Mouse (Mus musculus) kidney, embryonic 16.5 days (tissue): ENCODE results near the gene Ccdc144b. TPM values are rescaled to one million over a fixed set of nuclear protein-coding genes. Genes with fewer than 3 reads are reported as not detected.

ENCODE experiments used
- ATAC-seq: fragments of 200-750 bp; cut with Nextera tagmentation; 2 replicates; pipeline ENCODE4 v1.8.0; 2017; ENCODE audit warnings: moderate TSS enrichment; ENCODE audit not compliant: low FRiP score, low TSS enrichment
- H3K27ac ChIP-seq: fragments of 300-500 bp; sonication (generic); 2 replicates; pipeline ENCODE4 v1.5.1; 2014; ENCODE audit warnings: low read length
- H3K27me3 ChIP-seq: fragments of 300-500 bp; sonication (generic); 2 replicates; pipeline ENCODE4 v1.6.1; 2014; ENCODE audit warnings: low read length, control low read depth, mixed read lengths; ENCODE audit not compliant: insufficient read depth
- H3K36me3 ChIP-seq: fragments of 300-500 bp; sonication (generic); 2 replicates; pipeline ENCODE4 v1.6.1; 2014; ENCODE audit warnings: low read length, control low read depth, mixed read lengths; ENCODE audit not compliant: insufficient read depth
- H3K4me1 ChIP-seq: fragments of 300-500 bp; sonication (generic); 2 replicates; pipeline ENCODE4 v1.6.1; 2014; ENCODE audit warnings: low read length, control low read depth, mixed read lengths; ENCODE audit not compliant: insufficient read depth
- H3K4me2 ChIP-seq: fragments of 300-500 bp; sonication (generic); replicated peaks from 2 replicates; pipeline ENCODE4 v1.6.1; 2014; ENCODE audit warnings: low read depth, low read length
- H3K4me3 ChIP-seq: fragments of 300-500 bp; sonication (generic); 2 replicates; pipeline ENCODE4 v1.5.1; 2014; ENCODE audit warnings: mild to moderate bottlenecking, low read length
- H3K9ac ChIP-seq: fragments of 300-500 bp; sonication (generic); replicated peaks from 2 replicates; pipeline ENCODE4 v1.6.1; 2014; ENCODE audit warnings: low read length
- H3K9me3 ChIP-seq: fragments of 300-500 bp; sonication (generic); 2 replicates; pipeline ENCODE4 v1.6.1; 2016; ENCODE audit warnings: low read length, control low read depth
- WGBS: fragments of 180-500 bp; shearing (Covaris S2); extraction: QIAGEN DNeasy Blood & Tissue Kit; methylation state at CpG from one replicate; pipeline ENCODE4 v1.1.7; 2014; 5-methylcytosine and 5-hydroxymethylcytosine counted together
- polyA plus RNA-seq: library from polyadenylated mRNA; unstranded; fragments of >200 nt; fragmentation: Nextera tagmentation; extraction: Ambion mirVana; gene quantifications from 2 replicates; pipeline ENCODE4 v1.2.1, GENCODE M21; 2015

Gene Ccdc144b
- not detected in 2 replicates for polyA plus RNA-seq

GRCm38 (mm10) chr3:36053447-36053846 is at the start of gene Ccdc144b:
Ccdc144b (minus strand) TSS chr3:36053547.
- Histone ChIP-seq H3K4me3 (no peak within 1 kb of the TSS), H3K9me3 (no peaks in the 10 kb centered on the region), H3K36me3 (no peaks in the 10 kb centered on the region), H3K9ac (no peak within 1 kb of the TSS), H3K27me3 (0 out of 2 replicates have a peak, but pooled peaks cover 2% of the 10 kb centered on the region), H3K4me2 (no peak within 1 kb of the TSS), H3K27ac (no peak within 1 kb of the TSS), H3K4me1 (no peaks in the 10 kb centered on the region)
- WGBS = 95% methylated on average over 6 of the region's 6 CpGs
- no peak for ATAC-seq

- no peak for ATAC-seq
- H3K9ac ChIP-seq = no peak overlapping the region
- no peak overlapping the region for H3K4me2 ChIP-seq
- H3K4me3 ChIP-seq = no peak overlapping the region
- 0 out of 2 replicates have a peak, but pooled peaks cover 4% of the 10 kb centered on the region for H3K9me3 ChIP-seq
- no peak overlapping the region for H3K27ac ChIP-seq
- no peaks in the 10 kb centered on the region for H3K27me3 ChIP-seq
- 85% methylated on average over 2 of the region's 2 CpGs for WGBS
- H3K4me1 ChIP-seq = no peaks in the 10 kb centered on the region
- peaks cover 12% of the 10 kb centered on the region for H3K36me3 ChIP-seq
Observed at GRCm38 (mm10) chr3:36095371-36095770, 42.0 kb upstream of the Ccdc144b start.

DNA sequence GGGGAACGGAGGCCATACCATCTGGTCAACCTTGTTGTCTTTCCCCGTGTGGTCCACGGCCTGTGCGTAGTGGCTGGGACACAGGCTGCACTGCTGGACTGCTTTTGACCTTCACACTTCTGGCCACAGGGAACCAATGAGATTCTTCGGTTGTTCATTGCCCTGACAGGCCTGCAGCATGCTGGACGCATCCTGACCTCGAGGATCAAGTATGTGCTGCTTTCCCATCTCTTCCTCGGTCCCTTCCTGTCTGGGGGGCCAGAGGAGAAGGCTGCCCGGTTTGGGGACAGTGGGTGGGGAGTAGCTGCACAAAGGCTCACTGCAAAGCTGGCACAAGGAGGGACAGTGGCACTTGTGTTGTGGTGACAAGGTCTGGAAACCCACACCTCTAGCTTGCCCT is 34.2 kb upstream of the Ccdc144b start:
- Histone ChIP-seq H3K4me2 (no peak overlapping the region), H3K27me3 (no peaks in the 10 kb centered on the region), H3K9ac (no peak overlapping the region), H3K4me1 (no peaks in the 10 kb centered on the region), H3K36me3 (peaks cover 77% of the 10 kb centered on the region), H3K4me3 (no peak overlapping the region), H3K27ac (no peak overlapping the region), H3K9me3 (no peaks in the 10 kb centered on the region)
- ATAC-seq = no peak
- 90% methylated on average over 9 of the region's 9 CpGs for WGBS

GRCm38 (mm10) chr3:36085394-36085793 is 32.0 kb upstream of the Ccdc144b start:
- ATAC-seq = no peak
- Histone ChIP-seq H3K9me3 (no peaks in the 10 kb centered on the region), H3K27me3 (no peaks in the 10 kb centered on the region), H3K4me1 (no peaks in the 10 kb centered on the region), H3K9ac (no peak overlapping the region), H3K4me3 (no peak overlapping the region), H3K27ac (no peak overlapping the region), H3K36me3 (peaks cover 89% of the 10 kb centered on the region), H3K4me2 (no peak overlapping the region)
- WGBS = 95% methylated on average over 5 of the region's 5 CpGs

DNA sequence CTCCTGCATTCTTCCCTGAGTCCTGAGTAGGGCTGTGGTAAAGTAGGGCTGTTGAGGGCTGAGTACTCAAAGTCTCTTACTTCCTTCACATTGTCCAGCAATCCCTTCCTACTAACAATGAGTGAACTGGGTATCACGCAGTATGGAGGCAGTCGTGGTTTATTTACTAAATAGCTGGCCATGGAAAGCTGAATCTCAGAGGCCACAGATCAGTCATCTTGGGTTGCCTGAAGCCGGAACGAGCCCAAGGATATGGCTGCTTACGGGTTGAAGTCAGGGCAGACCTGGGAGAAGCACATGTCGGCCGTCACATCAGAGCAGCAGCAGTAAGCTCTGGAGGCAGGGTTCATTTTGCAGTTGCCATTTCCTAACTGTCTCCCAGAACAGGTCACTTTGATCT is 30.0 kb upstream of the Ccdc144b start:
- Histone ChIP-seq H3K9ac (no peak overlapping the region), H3K36me3 (peaks cover 86% of the 10 kb centered on the region), H3K27ac (no peak overlapping the region), H3K27me3 (no peaks in the 10 kb centered on the region), H3K4me2 (no peak overlapping the region), H3K4me3 (no peak overlapping the region), H3K9me3 (no peaks in the 10 kb centered on the region), H3K4me1 (no peaks in the 10 kb centered on the region)
- WGBS = 95% methylated on average over 7 of the region's 7 CpGs
- no peak for ATAC-seq

GRCm38 (mm10) chr3:36082843-36083242 is 29.5 kb upstream of the Ccdc144b start:
- Histone ChIP-seq H3K27ac (no peak overlapping the region), H3K9ac (no peak overlapping the region), H3K36me3 (peaks cover 84% of the 10 kb centered on the region), H3K4me1 (no peaks in the 10 kb centered on the region), H3K4me3 (no peak overlapping the region), H3K27me3 (no peaks in the 10 kb centered on the region), H3K9me3 (no peaks in the 10 kb centered on the region), H3K4me2 (no peak overlapping the region)
- no peak for ATAC-seq
- WGBS = 95% methylated on average over 4 of the region's 4 CpGs

- H3K27ac ChIP-seq = no peak overlapping the region
- H3K9me3 ChIP-seq = no peaks in the 10 kb centered on the region
- H3K9ac ChIP-seq = no peak overlapping the region
- peaks cover 85% of the 10 kb centered on the region for H3K36me3 ChIP-seq
- no peak overlapping the region for H3K4me3 ChIP-seq
- no peaks in the 10 kb centered on the region for H3K27me3 ChIP-seq
- 96% methylated on average over 5 of the region's 5 CpGs for WGBS
- no peak overlapping the region for H3K4me2 ChIP-seq
- no peaks in the 10 kb centered on the region for H3K4me1 ChIP-seq
- ATAC-seq = no peak
Observed at GRCm38 (mm10) chr3:36080741-36081140, 27.4 kb upstream of the Ccdc144b start.

GRCm38 (mm10) chr3:36079886-36080285 is 26.5 kb upstream of the Ccdc144b start:
- no peak for ATAC-seq
- peaks cover 85% of the 10 kb centered on the region for H3K36me3 ChIP-seq
- WGBS = 86% methylated on average over 5 of the region's 5 CpGs
- no peak overlapping the region for H3K4me3 ChIP-seq
- no peak overlapping the region for H3K4me2 ChIP-seq
- no peaks in the 10 kb centered on the region for H3K4me1 ChIP-seq
- H3K9me3 ChIP-seq = no peaks in the 10 kb centered on the region
- no peaks in the 10 kb centered on the region for H3K27me3 ChIP-seq
- no peak overlapping the region for H3K9ac ChIP-seq
- H3K27ac ChIP-seq = no peak overlapping the region

- Histone ChIP-seq H3K4me1 (no peaks in the 10 kb centered on the region), H3K27ac (no peak overlapping the region), H3K36me3 (peaks cover 81% of the 10 kb centered on the region), H3K4me3 (no peak overlapping the region), H3K9ac (no peak overlapping the region), H3K4me2 (no peak overlapping the region), H3K9me3 (no peaks in the 10 kb centered on the region), H3K27me3 (no peaks in the 10 kb centered on the region)
- ATAC-seq = no peak
- 83% methylated on average over 3 of the region's 3 CpGs for WGBS
Observed at GRCm38 (mm10) chr3:36077386-36077785, 24.0 kb upstream of the Ccdc144b start.

GRCm38 (mm10) chr3:36075466-36075865 is 22.1 kb upstream of the Ccdc144b start:
- no peaks in the 10 kb centered on the region for H3K27me3 ChIP-seq
- ATAC-seq = no peak
- peaks cover 68% of the 10 kb centered on the region for H3K36me3 ChIP-seq
- H3K4me1 ChIP-seq = no peaks in the 10 kb centered on the region
- H3K9me3 ChIP-seq = no peaks in the 10 kb centered on the region
- no peak overlapping the region for H3K4me2 ChIP-seq
- H3K27ac ChIP-seq = no peak overlapping the region
- no peak overlapping the region for H3K9ac ChIP-seq
- WGBS = 95% methylated on average over 6 of the region's 6 CpGs
- no peak overlapping the region for H3K4me3 ChIP-seq
